Mouse (Mus musculus) liver, embryonic 14.5 days (tissue): ENCODE data around the gene Ccdc96.

ENCODE experiments used
- CTCF ChIP-seq: IDR thresholded peaks from 2 replicates; pipeline ENCODE4 v1.5.1; 2016; ENCODE audit warnings: antibody characterized with exemption, low read depth, control low read depth
- EP300 ChIP-seq: IDR thresholded peaks from 2 replicates; pipeline ENCODE4 v1.6.1; 2016; ENCODE audit warnings: antibody characterized with exemption, low read depth

DNA sequence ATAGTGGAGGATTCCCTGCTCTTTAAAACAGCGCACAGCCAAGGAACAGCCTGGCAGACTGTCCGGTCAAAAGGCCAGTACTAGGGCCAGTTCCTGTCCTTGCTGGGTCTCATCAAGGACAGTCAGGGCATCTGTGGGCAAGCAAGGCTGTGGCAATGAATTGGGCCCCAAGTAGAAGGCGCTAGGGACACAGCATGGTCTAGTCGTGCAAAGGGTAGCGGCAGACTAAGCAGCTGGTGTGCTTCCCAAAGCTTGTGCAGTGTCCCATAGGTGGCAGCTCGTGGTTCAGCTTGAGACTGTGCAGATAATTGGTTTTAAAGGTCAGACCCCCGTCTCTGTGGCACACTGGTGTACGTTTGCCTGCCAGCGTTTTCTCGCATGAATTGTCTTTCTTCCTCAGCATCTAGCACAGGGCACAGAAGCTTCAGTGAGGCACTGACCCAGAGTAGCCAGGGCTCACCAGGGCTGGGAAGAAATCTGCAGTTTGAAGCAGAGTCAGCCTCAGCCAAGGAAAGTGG lies 32.5 kb upstream of the Ccdc96 start:
- TF ChIP-seq CTCF (no peak), EP300 (no peak)
